Mouse (Mus musculus) liver, embryonic 15.5 days (tissue): Measurements from ENCODE around the gene Hoxc5. TPM values are rescaled to one million over a fixed set of nuclear protein-coding genes. Genes with fewer than 3 reads are reported as not detected.

Source experiments
- ATAC-seq: fragments of 200-750 bp; cut with Nextera tagmentation; 2 replicates; pipeline ENCODE4 v1.8.0; 2017; ENCODE audit warnings: moderate number of reproducible peaks, mild to moderate bottlenecking, moderate library complexity; ENCODE audit not compliant: insufficient read depth
- H3K27ac ChIP-seq: fragments of 300-500 bp; sonication (generic); replicated peaks from 2 replicates; pipeline ENCODE4 v1.5.1; 2015; ENCODE audit warnings: mild to moderate bottlenecking, inconsistent platforms
- H3K27me3 ChIP-seq: fragments of 300-500 bp; sonication (generic); 2 replicates; pipeline ENCODE4 v1.6.1; 2015; ENCODE audit warnings: mild to moderate bottlenecking, inconsistent platforms
- H3K36me3 ChIP-seq: fragments of 300-500 bp; sonication (generic); replicated peaks from 2 replicates; pipeline ENCODE4 v1.6.1; 2015; ENCODE audit warnings: moderate library complexity, mild to moderate bottlenecking, inconsistent platforms
- H3K4me1 ChIP-seq: fragments of 300-500 bp; sonication (generic); replicated peaks from 2 replicates; pipeline ENCODE4 v1.6.1; 2015; ENCODE audit warnings: inconsistent platforms
- H3K4me2 ChIP-seq: fragments of 300-500 bp; sonication (generic); 2 replicates; pipeline ENCODE4 v1.6.1; 2015; ENCODE audit warnings: moderate library complexity, mild to moderate bottlenecking, inconsistent platforms
- H3K4me3 ChIP-seq: fragments of 300-500 bp; sonication (generic); replicated peaks from 2 replicates; pipeline ENCODE4 v1.5.1; 2015; ENCODE audit warnings: mild to moderate bottlenecking, inconsistent platforms
- H3K9ac ChIP-seq: fragments of 300-500 bp; sonication (generic); 2 replicates; pipeline ENCODE4 v1.6.1; 2015; ENCODE audit warnings: moderate library complexity, mild to moderate bottlenecking, inconsistent platforms
- H3K9me3 ChIP-seq: fragments of 300-500 bp; sonication (generic); replicated peaks from 2 replicates; pipeline ENCODE4 v1.6.1; 2016; ENCODE audit warnings: inconsistent platforms
- WGBS: fragments of 180-500 bp; shearing (Covaris S2); methylation state at CpG from one replicate; pipeline ENCODE4 v1.1.7; 2015; ENCODE audit warnings: mixed read lengths; ENCODE audit not compliant: insufficient replicate concordance; 5-methylcytosine and 5-hydroxymethylcytosine counted together
- polyA plus RNA-seq: library from polyadenylated mRNA; unstranded; fragments of >200 nt; fragmentation: Nextera tagmentation; extraction: Ambion mirVana; gene quantifications from 2 replicates; pipeline ENCODE4 v1.2.1, GENCODE M21; 2015

The Hoxc5 gene
- polyA plus RNA-seq, 1 experiment from 2014 or later: 0.22 TPM

- Histone ChIP-seq H3K4me3 (no peak overlapping the region), H3K4me2 (no peak overlapping the region), H3K9me3 (no peaks in the 10 kb centered on the region), H3K9ac (no peak overlapping the region), H3K27ac (no peak overlapping the region), H3K27me3 (peaks cover 100% of the 10 kb centered on the region), H3K36me3 (no peaks in the 10 kb centered on the region), H3K4me1 (no peaks in the 10 kb centered on the region)
- no peak for ATAC-seq
- WGBS: 14% methylated on average over 5 of the region's 5 CpGs
Measured at GRCm38 (mm10) chr15:103005797-103006196, 38.6 kb downstream of the Hoxc5 start.

DNA sequence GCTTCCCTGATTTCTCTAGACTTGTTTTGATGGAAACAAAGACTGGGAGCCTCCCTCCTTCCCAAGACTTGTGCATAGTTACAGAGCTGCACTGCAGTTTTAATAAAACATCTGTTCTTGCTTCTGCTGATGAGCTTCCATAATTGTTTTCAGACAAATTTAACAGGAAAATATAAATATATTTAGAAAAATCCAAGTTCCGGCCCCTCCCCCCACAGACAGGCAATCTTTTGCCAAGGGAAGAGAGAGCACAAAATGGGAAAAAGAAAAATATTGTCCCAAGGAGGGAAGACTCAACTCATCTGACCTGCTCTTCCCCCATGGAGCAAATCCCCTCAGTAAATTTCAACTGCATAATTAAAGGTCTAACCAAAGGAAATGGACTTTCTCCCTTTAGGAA, 39.1 kb downstream of the Hoxc5 start:
- no peak overlapping the region for H3K4me2 ChIP-seq
- no peaks in the 10 kb centered on the region for H3K36me3 ChIP-seq
- WGBS: 11% methylated on average over 1 of the region's 1 CpGs
- H3K27me3 ChIP-seq: peaks cover 100% of the 10 kb centered on the region
- H3K9ac ChIP-seq: no peak overlapping the region
- no peak overlapping the region for H3K4me3 ChIP-seq
- H3K27ac ChIP-seq: no peak overlapping the region
- no peaks in the 10 kb centered on the region for H3K4me1 ChIP-seq
- ATAC-seq: no peak
- no peaks in the 10 kb centered on the region for H3K9me3 ChIP-seq

DNA sequence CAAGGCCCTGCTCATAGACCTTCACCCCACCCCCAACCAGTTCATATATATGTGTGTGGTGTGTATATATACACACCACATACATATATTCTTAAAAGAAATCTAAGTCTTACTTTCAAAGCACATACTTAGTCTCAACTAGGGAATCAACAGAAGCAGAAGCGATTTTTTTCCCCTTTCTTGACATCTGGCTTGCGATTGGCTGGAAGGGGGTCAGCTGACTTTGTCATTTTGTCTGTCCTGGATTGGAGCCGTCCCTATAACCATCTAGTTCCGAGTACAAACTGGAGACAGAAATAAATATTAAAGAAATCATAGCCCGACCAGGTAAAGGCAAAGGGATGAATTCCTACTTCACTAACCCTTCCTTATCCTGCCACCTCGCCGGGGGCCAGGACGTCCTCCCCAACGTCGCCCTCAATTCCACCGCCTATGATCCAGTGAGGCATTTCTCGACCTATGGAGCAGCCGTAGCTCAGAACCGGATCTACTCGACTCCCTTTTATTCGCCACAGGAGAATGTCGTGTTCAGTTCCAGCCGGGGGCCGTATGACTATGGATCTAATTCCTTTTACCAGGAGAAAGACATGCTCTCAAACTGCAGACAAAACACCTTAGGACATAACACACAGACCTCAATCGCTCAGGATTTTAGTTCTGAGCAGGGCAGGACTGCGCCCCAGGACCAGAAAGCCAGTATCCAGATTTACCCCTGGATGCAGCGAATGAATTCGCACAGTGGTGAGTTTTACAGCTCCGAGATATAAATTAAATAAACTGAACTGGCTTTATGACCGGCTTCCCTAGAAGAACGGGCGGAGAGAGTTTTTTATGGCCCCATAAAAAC, 42.2 kb downstream of the Hoxc5 start:
- no peak overlapping the region for H3K4me3 ChIP-seq

DNA sequence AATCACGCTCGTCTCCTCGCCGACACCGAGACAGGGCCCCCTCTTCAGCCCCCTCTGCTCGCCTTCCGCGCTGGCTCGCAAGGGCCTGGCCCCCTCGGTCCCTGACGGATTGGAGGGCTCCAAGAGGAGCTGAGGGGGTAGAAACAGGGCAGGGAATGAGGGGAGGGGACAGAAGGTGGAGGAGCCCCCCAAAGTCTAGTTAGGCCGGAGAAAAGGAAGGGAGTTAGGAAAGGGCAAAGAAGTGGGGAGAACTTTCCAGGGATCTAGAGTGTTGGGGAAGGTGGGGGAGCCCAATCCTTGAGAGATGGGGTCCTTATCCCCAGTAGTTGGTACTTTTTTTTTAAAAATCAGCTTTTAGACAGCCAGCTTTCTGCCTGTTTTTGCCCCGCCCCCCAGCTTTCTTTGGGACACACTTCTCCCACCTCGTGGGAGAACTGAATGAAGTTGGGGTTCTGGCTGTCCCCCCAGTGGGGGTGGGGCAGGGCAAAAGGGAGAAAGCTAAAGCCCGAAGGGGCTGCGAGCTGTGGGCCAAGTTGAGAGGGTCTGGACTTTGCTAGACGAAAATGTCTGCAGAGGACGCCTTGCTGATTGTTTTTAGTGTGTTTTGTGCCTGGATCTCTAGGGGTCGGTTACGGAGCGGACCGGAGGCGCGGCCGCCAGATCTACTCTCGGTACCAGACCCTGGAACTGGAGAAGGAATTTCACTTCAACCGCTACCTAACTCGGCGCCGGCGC, 43.0 kb downstream of the Hoxc5 start:
- Histone ChIP-seq H3K9me3 (no peaks in the 10 kb centered on the region), H3K9ac (no peak overlapping the region), H3K36me3 (no peaks in the 10 kb centered on the region), H3K4me3 (no peak overlapping the region), H3K27ac (no peak overlapping the region), H3K4me1 (no peaks in the 10 kb centered on the region), H3K4me2 (no peak overlapping the region), H3K27me3 (peaks cover 100% of the 10 kb centered on the region)
- ATAC-seq: no peak
- WGBS: 3% methylated on average over 31 of the region's 31 CpGs

More for the DNA sequence above, 42.2 kb downstream of the Hoxc5 start:
- peaks cover 100% of the 10 kb centered on the region for H3K27me3 ChIP-seq
- WGBS: 3% methylated on average over 27 of the region's 27 CpGs
- H3K27ac ChIP-seq: no peak overlapping the region
- H3K4me1 ChIP-seq: no peaks in the 10 kb centered on the region
- H3K9me3 ChIP-seq: no peaks in the 10 kb centered on the region
- no peak overlapping the region for H3K4me2 ChIP-seq
- no peaks in the 10 kb centered on the region for H3K36me3 ChIP-seq
- no peak overlapping the region for H3K9ac ChIP-seq
- no peak for ATAC-seq

DNA sequence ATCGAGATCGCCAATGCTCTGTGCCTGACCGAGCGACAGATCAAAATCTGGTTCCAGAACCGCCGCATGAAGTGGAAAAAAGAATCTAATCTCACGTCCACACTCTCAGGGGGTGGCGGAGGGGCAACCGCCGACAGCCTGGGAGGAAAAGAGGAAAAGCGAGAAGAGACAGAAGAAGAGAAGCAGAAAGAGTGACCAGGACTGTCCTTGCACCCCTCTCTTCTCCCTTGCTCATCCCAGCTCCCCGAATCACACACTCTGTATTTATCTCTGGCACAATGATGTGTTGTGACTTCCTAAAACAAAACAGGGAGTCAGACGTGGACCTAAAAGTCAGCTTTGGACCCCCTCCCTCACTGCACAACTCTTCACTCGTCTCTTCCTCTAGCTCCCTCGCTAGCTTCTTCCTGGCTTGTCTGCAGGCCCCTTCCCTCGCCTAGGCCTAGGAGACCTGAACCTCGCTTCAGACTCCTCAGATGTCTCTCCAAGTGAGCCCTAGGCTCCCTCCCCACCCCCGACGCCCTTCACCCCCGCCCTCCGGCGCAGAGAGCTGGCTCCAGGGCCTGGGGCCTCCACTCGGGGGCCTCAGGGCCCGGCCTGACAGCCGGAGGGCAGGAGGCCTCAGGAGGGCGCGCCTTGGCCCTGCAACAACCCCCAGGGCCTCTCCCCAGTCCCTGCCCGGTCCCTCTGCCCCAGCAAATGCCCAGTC, 43.8 kb downstream of the Hoxc5 start:
- H3K27ac ChIP-seq: no peak overlapping the region
- peaks cover 100% of the 10 kb centered on the region for H3K27me3 ChIP-seq
- H3K36me3 ChIP-seq: no peaks in the 10 kb centered on the region
- H3K4me2 ChIP-seq: no peak overlapping the region
- H3K4me1 ChIP-seq: no peaks in the 10 kb centered on the region
- ATAC-seq: no peak
- 4% methylated on average over 28 of the region's 28 CpGs for WGBS
- H3K9ac ChIP-seq: no peak overlapping the region
- no peaks in the 10 kb centered on the region for H3K9me3 ChIP-seq
- H3K4me3 ChIP-seq: no peak overlapping the region

- 6% methylated on average over 26 of the region's 26 CpGs for WGBS
- H3K4me2 ChIP-seq: no peak overlapping the region
- H3K27me3 ChIP-seq: peaks cover 100% of the 10 kb centered on the region
- H3K9me3 ChIP-seq: no peaks in the 10 kb centered on the region
- no peak for ATAC-seq
- H3K9ac ChIP-seq: no peak overlapping the region
- no peak overlapping the region for H3K4me3 ChIP-seq
- H3K4me1 ChIP-seq: no peaks in the 10 kb centered on the region
- H3K27ac ChIP-seq: no peak overlapping the region
- no peaks in the 10 kb centered on the region for H3K36me3 ChIP-seq
Measured at GRCm38 (mm10) chr15:103011928-103012486, 44.8 kb downstream of the Hoxc5 start.

GRCm38 (mm10) chr15:103013238-103013984, 46.2 kb downstream of the Hoxc5 start:
- no peak overlapping the region for H3K4me3 ChIP-seq
- H3K9me3 ChIP-seq: no peaks in the 10 kb centered on the region
- no peaks in the 10 kb centered on the region for H3K4me1 ChIP-seq
- 6% methylated on average over 17 of the region's 17 CpGs for WGBS
- no peak for ATAC-seq
- no peak overlapping the region for H3K9ac ChIP-seq
- H3K4me2 ChIP-seq: 0 out of 2 replicates have a peak overlapping the region, but pooled peaks have one; percentile 25
- H3K36me3 ChIP-seq: no peaks in the 10 kb centered on the region
- H3K27me3 ChIP-seq: peaks cover 100% of the 10 kb centered on the region
- no peak overlapping the region for H3K27ac ChIP-seq

- peaks cover 100% of the 10 kb centered on the region for H3K27me3 ChIP-seq
- 2% methylated on average over 43 of the region's 57 CpGs for WGBS
- no peak for ATAC-seq
- no peaks in the 10 kb centered on the region for H3K4me1 ChIP-seq
- H3K36me3 ChIP-seq: no peaks in the 10 kb centered on the region
- H3K9ac ChIP-seq: no peak overlapping the region
- H3K4me3 ChIP-seq: no peak overlapping the region
- H3K4me2 ChIP-seq: peak overlapping the region; percentile 25; the same call in 1 of the 2 replicates
- H3K9me3 ChIP-seq: no peaks in the 10 kb centered on the region
- H3K27ac ChIP-seq: no peak overlapping the region
Measured at GRCm38 (mm10) chr15:103014166-103015008, 47.1 kb downstream of the Hoxc5 start.

DNA sequence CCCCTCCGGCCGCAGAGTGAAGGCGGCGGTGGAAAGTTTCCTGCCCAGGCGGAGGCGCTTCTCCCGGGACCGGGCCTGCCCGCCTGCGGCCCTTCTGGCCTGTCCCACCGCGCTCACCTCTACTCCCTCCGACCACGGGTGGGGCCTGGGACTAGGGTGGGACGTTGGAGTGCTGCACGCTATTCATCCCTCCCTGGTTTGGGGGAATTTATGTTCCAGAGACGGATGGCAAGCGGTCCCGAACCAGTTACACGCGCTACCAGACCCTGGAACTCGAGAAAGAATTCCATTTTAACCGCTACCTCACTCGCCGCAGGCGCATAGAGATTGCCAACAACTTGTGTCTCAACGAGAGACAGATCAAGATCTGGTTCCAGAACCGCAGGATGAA, 47.8 kb downstream of the Hoxc5 start:
- 1% methylated on average over 28 of the region's 28 CpGs for WGBS
- H3K4me1 ChIP-seq: no peaks in the 10 kb centered on the region
- no peak overlapping the region for H3K9ac ChIP-seq
- no peak overlapping the region for H3K4me2 ChIP-seq
- no peaks in the 10 kb centered on the region for H3K9me3 ChIP-seq
- peaks cover 100% of the 10 kb centered on the region for H3K27me3 ChIP-seq
- H3K36me3 ChIP-seq: no peaks in the 10 kb centered on the region
- H3K4me3 ChIP-seq: no peak overlapping the region
- no peak for ATAC-seq
- no peak overlapping the region for H3K27ac ChIP-seq
